Mouse (Mus musculus) embryonic facial prominence, embryonic 12.5 days (tissue): ENCODE measurements around the gene Cln6. TPM values are rescaled to one million over a fixed set of nuclear protein-coding genes. Genes with fewer than 3 reads are reported as not detected.

Experiments used
- polyA plus RNA-seq: library from polyadenylated mRNA; unstranded; fragments of >200 nt; fragmentation: Nextera tagmentation; extraction: Ambion mirVana; gene quantifications from 2 replicates; pipeline ENCODE4 v1.2.1, GENCODE M21; 2016

The Cln6 gene
- polyA plus RNA-seq, 1 experiment from 2014 or later, result 17.1 TPM

Other genes starting within 250 kb of the Cln6 start
- 3.9 and 4.3 TPM in 2 replicates for gene Itga11, start 161.0 kb upstream of the Cln6 start, polyA plus RNA-seq
- gene Fem1b, start 26.9 kb upstream of the Cln6 start, polyA plus RNA-seq, result 28.4 and 30.6 TPM in 2 replicates
- 3.1 and 4.5 TPM in 2 replicates for gene Calml4, start 19.3 kb downstream of the Cln6 start, polyA plus RNA-seq
- gene Pias1, start 149.1 kb downstream of the Cln6 start, polyA plus RNA-seq, result 49.3 and 51.6 TPM in 2 replicates